17 mouse cellular contexts compared by ENCODE assay signal in the genomic region with DNA sequence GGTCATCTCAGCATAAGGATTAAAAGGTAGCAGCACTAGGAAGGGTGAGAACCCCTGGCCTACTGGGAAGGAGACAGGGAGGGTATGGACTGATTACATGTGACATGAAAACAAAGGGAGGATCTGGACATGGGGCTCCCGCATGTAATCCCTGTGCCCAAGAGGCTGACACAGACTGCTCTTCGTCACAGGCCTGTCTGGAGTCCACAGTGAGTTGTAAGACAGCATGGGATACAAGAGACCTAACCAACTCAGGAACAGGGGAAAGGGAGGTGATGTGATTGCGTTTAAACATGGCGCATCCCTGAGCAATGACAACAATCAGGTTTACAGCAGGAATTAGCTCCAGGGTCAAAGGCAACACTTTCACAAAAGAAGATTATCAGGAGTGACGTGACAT. TPM values are rescaled to one million over a fixed set of nuclear protein-coding genes. Genes with fewer than 3 reads are reported as not detected.
DNase-seq lines count a peak whose midpoint lies in the region.
"Had no signal": no experiment of that assay in that cellular context is flagged by ENCODE, and none has a peak within 500 bp of the region (broad histone marks: within the 10 kb centered on the region; RNA-seq: fewer than 3 reads in every experiment).

No protein-coding gene starts in this region.

- DNase-seq in heart, adult 11 months = peak; percentile 69
- DNase-seq in heart, postnatal 14 days = no peak
- DNase-seq in retina, postnatal 1 day = peak; percentile 27
- no peak for DNase-seq in retina, embryonic 14.5 days (ENCODE audit: low spot score)
- DNase-seq in ZHBTc4 (ENCODE audit: low read depth, low spot score) = peak; percentile 15
- DNase-seq in right cerebral cortex, postnatal 14 days = no peak
- DNase-seq: adrenal gland, adult 2 months; adrenal gland, postnatal 10 days; adrenal gland, postnatal 25 days; B cell, adult 2 months; cerebellum, adult 11 months; cerebellum, adult 18-20 months; cerebellum, adult 8-10 months; cerebellum, adult 9-11 months; cerebellum, postnatal 14 days; cerebellum, postnatal 36 days; embryo, embryonic 11 days had no signal

- intact Hi-C loops in heart, postnatal 14 days (cut with DNase I) = no loop called here

RNA-seq across cellular contexts. Expression of a gene that starts 30.6 kb away (rescaled TPM):
- total RNA-seq in heart, postnatal 14 days (2021) = 10 to 100 TPM; 68.7 to 72.1 TPM

RNA-seq across cellular contexts. Expression of a gene that starts 48.3 kb away (rescaled TPM):
- total RNA-seq in heart, postnatal 14 days (2021) = 10 to 100 TPM; 65.4 to 66.3 TPM

Comparison
In these comparisons a context has a peak if more than half of its experiments do, and no peak if none do; other contexts are left out.
1. DNase-seq: peak in heart, adult 11 months (single experiment), retina, postnatal 1 day (single experiment) and ZHBTc4 (single experiment); none in heart, postnatal 14 days (0 of 2), retina, embryonic 14.5 days (single experiment) and right cerebral cortex, postnatal 14 days (single experiment).